Mouse (Mus musculus) liver, embryonic 15.5 days (tissue): ENCODE results near the gene Cfap45. TPM values are rescaled to one million over a fixed set of nuclear protein-coding genes. Genes with fewer than 3 reads are reported as not detected.

Experiments
- ATAC-seq: fragments of 200-750 bp; cut with Nextera tagmentation; 2 replicates; pipeline ENCODE4 v1.8.0; 2017; ENCODE audit warnings: moderate number of reproducible peaks, mild to moderate bottlenecking, moderate library complexity; ENCODE audit not compliant: insufficient read depth
- H3K27ac ChIP-seq: fragments of 300-500 bp; sonication (generic); replicated peaks from 2 replicates; pipeline ENCODE4 v1.5.1; 2015; ENCODE audit warnings: mild to moderate bottlenecking, inconsistent platforms
- H3K27me3 ChIP-seq: fragments of 300-500 bp; sonication (generic); 2 replicates; pipeline ENCODE4 v1.6.1; 2015; ENCODE audit warnings: mild to moderate bottlenecking, inconsistent platforms
- H3K36me3 ChIP-seq: fragments of 300-500 bp; sonication (generic); replicated peaks from 2 replicates; pipeline ENCODE4 v1.6.1; 2015; ENCODE audit warnings: moderate library complexity, mild to moderate bottlenecking, inconsistent platforms
- H3K4me1 ChIP-seq: fragments of 300-500 bp; sonication (generic); replicated peaks from 2 replicates; pipeline ENCODE4 v1.6.1; 2015; ENCODE audit warnings: inconsistent platforms
- H3K4me2 ChIP-seq: fragments of 300-500 bp; sonication (generic); 2 replicates; pipeline ENCODE4 v1.6.1; 2015; ENCODE audit warnings: moderate library complexity, mild to moderate bottlenecking, inconsistent platforms
- H3K4me3 ChIP-seq: fragments of 300-500 bp; sonication (generic); replicated peaks from 2 replicates; pipeline ENCODE4 v1.5.1; 2015; ENCODE audit warnings: mild to moderate bottlenecking, inconsistent platforms
- H3K9ac ChIP-seq: fragments of 300-500 bp; sonication (generic); 2 replicates; pipeline ENCODE4 v1.6.1; 2015; ENCODE audit warnings: moderate library complexity, mild to moderate bottlenecking, inconsistent platforms
- H3K9me3 ChIP-seq: fragments of 300-500 bp; sonication (generic); replicated peaks from 2 replicates; pipeline ENCODE4 v1.6.1; 2016; ENCODE audit warnings: inconsistent platforms
- WGBS: fragments of 180-500 bp; shearing (Covaris S2); methylation state at CpG from one replicate; pipeline ENCODE4 v1.1.7; 2015; ENCODE audit warnings: mixed read lengths; ENCODE audit not compliant: insufficient replicate concordance; 5-methylcytosine and 5-hydroxymethylcytosine counted together
- polyA plus RNA-seq: library from polyadenylated mRNA; unstranded; fragments of >200 nt; fragmentation: Nextera tagmentation; extraction: Ambion mirVana; gene quantifications from 2 replicates; pipeline ENCODE4 v1.2.1, GENCODE M21; 2015

The Cfap45 gene
- polyA plus RNA-seq, 1 experiment from 2014 or later: 0.29 TPM

GRCm38 (mm10) chr1:172507701-172508100 lies 12.9 kb upstream of the Cfap45 start:
- WGBS: 67% methylated on average over 3 of the region's 3 CpGs
- Histone ChIP-seq H3K4me2 (no peak overlapping the region), H3K27me3 (no peaks in the 10 kb centered on the region), H3K4me1 (peaks cover 48% of the 10 kb centered on the region), H3K36me3 (peaks cover 36% of the 10 kb centered on the region), H3K27ac (no peak overlapping the region), H3K4me3 (no peak overlapping the region), H3K9me3 (no peaks in the 10 kb centered on the region), H3K9ac (no peak overlapping the region)
- ATAC-seq: no peak

- no peak overlapping the region for H3K27ac ChIP-seq
- H3K9ac ChIP-seq: no peak overlapping the region
- no peak for ATAC-seq
- WGBS: 15% methylated on average over 2 of the region's 2 CpGs
- H3K27me3 ChIP-seq: no peaks in the 10 kb centered on the region
- peaks cover 36% of the 10 kb centered on the region for H3K36me3 ChIP-seq
- no peaks in the 10 kb centered on the region for H3K9me3 ChIP-seq
- H3K4me2 ChIP-seq: no peak overlapping the region
- no peak overlapping the region for H3K4me3 ChIP-seq
- H3K4me1 ChIP-seq: peaks cover 48% of the 10 kb centered on the region
Observed at GRCm38 (mm10) chr1:172508172-172508571, 12.4 kb upstream of the Cfap45 start.

- Histone ChIP-seq H3K36me3 (peaks cover 36% of the 10 kb centered on the region), H3K9me3 (no peaks in the 10 kb centered on the region), H3K27ac (no peak overlapping the region), H3K4me1 (peaks cover 50% of the 10 kb centered on the region), H3K9ac (no peak overlapping the region), H3K27me3 (no peaks in the 10 kb centered on the region), H3K4me2 (no peak overlapping the region), H3K4me3 (no peak overlapping the region)
- no peak for ATAC-seq
- WGBS: 56% methylated on average over 5 of the region's 5 CpGs
Observed at GRCm38 (mm10) chr1:172509235-172509634, 11.4 kb upstream of the Cfap45 start.

GRCm38 (mm10) chr1:172509983-172510382 lies 10.6 kb upstream of the Cfap45 start:
- H3K9ac ChIP-seq: no peak overlapping the region
- peaks cover 53% of the 10 kb centered on the region; the same call in 1 of the 2 replicates for H3K4me1 ChIP-seq
- 35% methylated on average over 8 of the region's 8 CpGs for WGBS
- ATAC-seq: peak; percentile 20; the same call in 1 of the 2 replicates
- peak overlapping the region; percentile 53; the same call in 1 of the 2 replicates for H3K27ac ChIP-seq
- no peak overlapping the region for H3K4me3 ChIP-seq
- peak overlapping the region; percentile 34; the same call in 1 of the 2 replicates for H3K4me2 ChIP-seq
- H3K9me3 ChIP-seq: no peaks in the 10 kb centered on the region
- H3K27me3 ChIP-seq: no peaks in the 10 kb centered on the region
- peaks cover 32% of the 10 kb centered on the region for H3K36me3 ChIP-seq

GRCm38 (mm10) chr1:172510421-172510972 lies 10.1 kb upstream of the Cfap45 start:
- ATAC-seq: peak; percentile 32

GRCm38 (mm10) chr1:172512962-172513361 lies 7.6 kb upstream of the Cfap45 start:
- Histone ChIP-seq H3K9ac (no peak overlapping the region; the same call in 1 of the 2 replicates), H3K9me3 (no peaks in the 10 kb centered on the region), H3K36me3 (peaks cover 4% of the 10 kb centered on the region), H3K4me2 (peak overlapping the region; percentile 55), H3K27ac (peak overlapping the region; percentile 70), H3K27me3 (no peaks in the 10 kb centered on the region), H3K4me1 (peaks cover 48% of the 10 kb centered on the region; the same call in 1 of the 2 replicates), H3K4me3 (peak overlapping the region; percentile 14)
- peak; percentile 34; the same call in 1 of the 2 replicates for ATAC-seq
- WGBS: 3% methylated on average over 13 of the region's 13 CpGs

More at GRCm38 (mm10) chr1:172510421-172510972, 10.1 kb upstream of the Cfap45 start:
- WGBS: 35% methylated on average over 13 of the region's 13 CpGs
- Histone ChIP-seq H3K4me2 (peak overlapping the region; percentile 34), H3K4me1 (peaks cover 56% of the 10 kb centered on the region; the same call in 1 of the 2 replicates), H3K36me3 (peaks cover 27% of the 10 kb centered on the region), H3K9ac (no peak overlapping the region), H3K9me3 (no peaks in the 10 kb centered on the region), H3K4me3 (no peak overlapping the region), H3K27ac (peak overlapping the region; percentile 53; the same call in 1 of the 2 replicates), H3K27me3 (no peaks in the 10 kb centered on the region)

GRCm38 (mm10) chr1:172513525-172514212 lies 6.9 kb upstream of the Cfap45 start:
- H3K9ac ChIP-seq: no peak overlapping the region
- peaks cover 42% of the 10 kb centered on the region; the same call in 1 of the 2 replicates for H3K4me1 ChIP-seq
- peak; percentile 49 for ATAC-seq
- peak overlapping the region; percentile 14 for H3K4me3 ChIP-seq
- WGBS: 8% methylated on average over 17 of the region's 17 CpGs
- H3K9me3 ChIP-seq: no peaks in the 10 kb centered on the region
- H3K4me2 ChIP-seq: peak overlapping the region; percentile 55
- H3K27me3 ChIP-seq: no peaks in the 10 kb centered on the region
- no peaks in the 10 kb centered on the region for H3K36me3 ChIP-seq
- peak overlapping the region; percentile 70 for H3K27ac ChIP-seq

GRCm38 (mm10) chr1:172514213-172514529 lies 6.4 kb upstream of the Cfap45 start:
- peak overlapping the region; percentile 70 for H3K27ac ChIP-seq
- no peaks in the 10 kb centered on the region for H3K27me3 ChIP-seq
- no peak overlapping the region for H3K4me3 ChIP-seq
- no peak for ATAC-seq
- H3K4me1 ChIP-seq: peaks cover 41% of the 10 kb centered on the region; the same call in 1 of the 2 replicates
- H3K36me3 ChIP-seq: no peaks in the 10 kb centered on the region
- no peaks in the 10 kb centered on the region for H3K9me3 ChIP-seq
- 18% methylated on average over 4 of the region's 4 CpGs for WGBS
- no peak overlapping the region for H3K9ac ChIP-seq
- H3K4me2 ChIP-seq: peak overlapping the region; percentile 55

- peaks cover 36% of the 10 kb centered on the region; the same call in 1 of the 2 replicates for H3K4me1 ChIP-seq
- no peak for ATAC-seq
- no peaks in the 10 kb centered on the region for H3K36me3 ChIP-seq
- 34% methylated on average over 7 of the region's 7 CpGs for WGBS
- H3K4me3 ChIP-seq: no peak overlapping the region
- H3K9me3 ChIP-seq: no peaks in the 10 kb centered on the region
- H3K9ac ChIP-seq: no peak overlapping the region
- H3K4me2 ChIP-seq: peak overlapping the region; percentile 55; the same call in 1 of the 2 replicates
- H3K27me3 ChIP-seq: no peaks in the 10 kb centered on the region
- H3K27ac ChIP-seq: peak overlapping the region; percentile 70
Observed at GRCm38 (mm10) chr1:172514551-172515268, 5.9 kb upstream of the Cfap45 start.

DNA sequence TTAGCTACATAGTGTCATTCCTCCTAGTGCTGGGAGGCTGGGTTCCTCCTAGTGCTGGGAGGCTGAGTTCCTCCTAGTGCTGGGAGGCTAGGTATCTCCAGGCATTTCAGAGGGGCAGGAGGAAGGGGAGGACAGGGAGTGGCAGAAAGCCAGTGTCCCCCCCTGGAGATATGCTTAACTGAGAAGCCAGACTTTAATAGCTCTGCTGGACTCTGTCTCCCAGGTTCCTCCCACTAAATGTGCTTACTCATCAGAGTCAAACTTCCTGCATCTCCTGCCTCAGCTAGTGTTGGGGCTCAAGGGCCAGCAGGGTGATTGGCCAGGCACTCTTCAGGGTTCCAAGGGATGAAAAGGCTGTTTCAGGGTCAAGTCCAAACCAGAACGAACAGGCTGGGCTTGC lies 5.2 kb upstream of the Cfap45 start:
- 12% methylated on average over 1 of the region's 1 CpGs for WGBS
- peaks cover 33% of the 10 kb centered on the region; the same call in 1 of the 2 replicates for H3K4me1 ChIP-seq
- peak overlapping the region; percentile 31 for H3K27ac ChIP-seq
- no peak overlapping the region for H3K4me3 ChIP-seq
- H3K9me3 ChIP-seq: no peaks in the 10 kb centered on the region
- H3K9ac ChIP-seq: no peak overlapping the region
- ATAC-seq: no peak
- no peaks in the 10 kb centered on the region for H3K36me3 ChIP-seq
- no peak overlapping the region for H3K4me2 ChIP-seq
- no peaks in the 10 kb centered on the region for H3K27me3 ChIP-seq

DNA sequence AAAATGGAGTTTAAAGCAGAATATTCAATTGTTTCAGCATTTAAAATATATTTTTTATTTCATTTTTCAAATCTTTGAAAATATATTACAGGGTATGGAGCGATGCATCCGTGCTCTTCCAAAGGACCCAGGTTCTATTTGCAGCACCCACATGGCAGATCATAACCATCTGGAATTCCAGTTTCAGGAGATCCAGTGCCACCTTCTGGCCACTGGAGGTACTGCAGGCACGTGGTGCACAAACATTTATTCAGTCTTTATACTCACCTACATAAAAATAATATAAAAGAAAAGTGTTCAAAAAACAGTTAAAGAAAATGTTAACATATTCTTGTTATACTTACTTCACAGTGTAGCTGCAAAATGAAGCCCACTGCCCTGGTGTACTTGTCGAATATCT lies 2.6 kb upstream of the Cfap45 start:
- ATAC-seq: no peak
- peaks cover 29% of the 10 kb centered on the region for H3K4me1 ChIP-seq
- no peak overlapping the region for H3K9ac ChIP-seq
- no peak overlapping the region for H3K27ac ChIP-seq
- peaks cover 11% of the 10 kb centered on the region for H3K27me3 ChIP-seq
- 62% methylated on average over 4 of the region's 4 CpGs for WGBS
- H3K9me3 ChIP-seq: no peaks in the 10 kb centered on the region
- no peak overlapping the region for H3K4me2 ChIP-seq
- H3K36me3 ChIP-seq: no peaks in the 10 kb centered on the region
- H3K4me3 ChIP-seq: no peak overlapping the region
